Mouse (Mus musculus): Measurements from ENCODE around the gene Tex22. TPM values are rescaled to one million over a fixed set of nuclear protein-coding genes. Genes with fewer than 3 reads are reported as not detected.
A peak's percentile ranks its signal among the peaks of the same experiment; 100 is the strongest.

Tex22 gene
- polyA plus RNA-seq, 1 experiment from 2014 or later, result not detected

DNA sequence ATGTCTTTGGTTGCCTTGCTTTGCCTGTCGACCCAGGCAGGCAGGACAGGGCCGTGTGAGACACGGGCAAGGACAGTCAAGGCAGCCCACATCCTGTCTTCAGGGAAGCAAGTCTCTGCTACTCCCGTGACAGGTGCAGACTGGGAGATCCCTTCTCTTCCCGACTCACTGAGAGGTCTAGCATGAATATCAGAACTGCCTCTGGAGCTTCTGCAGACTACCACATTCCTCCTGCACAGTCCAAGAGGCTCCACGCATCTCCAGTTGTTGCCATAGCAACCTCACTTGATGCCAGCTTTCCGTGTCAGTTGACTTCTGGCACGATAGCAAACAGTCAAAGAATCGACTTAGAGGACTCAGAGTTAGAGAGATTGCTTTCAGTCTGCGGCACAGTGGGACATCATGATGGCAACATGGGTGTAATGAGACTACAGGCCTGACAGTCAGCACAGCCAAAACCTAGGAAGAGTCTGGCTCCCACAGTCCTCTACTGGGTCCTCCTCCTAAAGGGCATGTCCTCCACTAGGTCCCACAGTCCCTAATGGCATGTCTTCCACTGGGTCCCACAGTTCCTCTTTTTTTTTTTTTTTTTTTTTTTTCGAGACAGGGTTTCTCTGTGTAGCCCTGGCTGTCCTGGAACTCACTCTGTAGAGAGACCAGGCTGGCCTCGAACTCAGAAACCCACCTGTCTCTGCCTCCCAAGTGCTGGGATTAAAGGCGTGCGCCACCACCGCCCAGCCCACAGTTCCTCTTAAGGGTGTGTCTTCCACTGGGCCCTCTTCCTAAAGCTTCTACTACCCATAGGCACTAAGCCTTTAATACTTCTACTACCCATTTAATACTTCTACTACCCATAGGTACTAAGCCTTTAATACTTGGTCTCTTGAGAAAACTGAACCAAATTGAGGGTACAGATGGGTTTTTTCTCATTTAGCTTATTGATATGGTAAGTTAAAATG lies 32.5 kb upstream of the Tex22 start:
- H3K36me3 ChIP-seq (replicated peaks), result peaks cover 27% of the 10 kb centered on the region
- H3K9me3 ChIP-seq, result no peaks in the 10 kb centered on the region
- no peak for DNase-seq (ENCODE audit: low spot score)
- H3K27me3 ChIP-seq (replicated peaks; ENCODE audit: low read depth, poor library complexity, severe bottlenecking), result no peaks in the 10 kb centered on the region
- WGBS, result 83% methylated on average over 15 of the region's 15 CpGs
- H3K4me3 ChIP-seq, result no peak overlapping the region
- peaks cover 5% of the 10 kb centered on the region; the same call in 1 of the 2 replicates for H3K4me1 ChIP-seq
- H3K27ac ChIP-seq (replicated peaks), result no peak overlapping the region

- no peak overlapping the region for H3K27ac ChIP-seq (replicated peaks)
- no peaks in the 10 kb centered on the region for H3K27me3 ChIP-seq (replicated peaks; ENCODE audit: low read depth, poor library complexity, severe bottlenecking)
- H3K36me3 ChIP-seq (replicated peaks), result peaks cover 34% of the 10 kb centered on the region
- H3K4me3 ChIP-seq, result no peak overlapping the region
- 80% methylated on average over 2 of the region's 2 CpGs for WGBS
- no peaks in the 10 kb centered on the region for H3K9me3 ChIP-seq
- DNase-seq (ENCODE audit: low spot score), result no peak
- peaks cover 5% of the 10 kb centered on the region; the same call in 1 of the 2 replicates for H3K4me1 ChIP-seq
Measured at GRCm38 (mm10) chr12:113042543-113042942, 31.8 kb upstream of the Tex22 start.

DNA sequence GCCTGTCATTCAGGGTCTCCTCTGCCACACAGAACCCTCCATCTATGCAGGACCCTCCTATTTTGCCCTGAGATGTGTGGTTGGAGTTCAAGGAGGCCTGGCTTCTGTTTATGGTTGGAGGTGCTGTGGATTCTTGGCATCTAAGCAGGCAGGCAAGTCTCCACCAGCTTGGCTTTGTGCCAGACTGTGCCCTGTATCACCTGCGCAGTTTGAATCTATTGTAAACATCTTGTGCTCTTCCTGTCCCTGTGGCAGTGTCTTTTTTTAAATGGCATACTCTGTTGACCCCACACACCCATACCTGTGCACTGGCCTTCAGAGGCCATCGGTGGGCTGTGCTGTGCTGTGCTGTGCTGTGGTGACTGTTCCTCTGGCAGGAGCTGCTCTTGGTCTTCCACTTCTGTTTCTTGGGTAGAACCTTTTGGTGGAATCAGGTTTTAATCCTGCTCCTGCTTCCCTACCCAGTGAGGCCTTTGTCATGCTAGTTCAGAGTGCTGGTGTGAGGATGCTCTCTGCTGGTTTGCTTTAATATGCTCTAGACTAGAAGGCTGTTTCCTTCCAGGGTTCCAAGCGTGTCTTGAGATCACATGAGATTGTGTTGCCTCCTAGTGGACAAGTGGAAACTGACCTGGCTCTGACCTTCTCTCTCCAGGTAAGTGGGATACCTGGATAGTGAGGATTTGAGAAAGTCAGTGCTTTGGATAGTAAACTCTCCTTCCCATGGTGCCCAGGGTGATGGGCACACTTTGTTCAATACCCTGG lies 29.2 kb upstream of the Tex22 start:
- peaks cover 5% of the 10 kb centered on the region; the same call in 1 of the 2 replicates for H3K4me1 ChIP-seq
- H3K4me3 ChIP-seq, result no peak overlapping the region
- no peak overlapping the region for H3K27ac ChIP-seq (replicated peaks)
- no peak for DNase-seq (ENCODE audit: low spot score)
- H3K36me3 ChIP-seq (replicated peaks), result peaks cover 57% of the 10 kb centered on the region
- no peaks in the 10 kb centered on the region for H3K9me3 ChIP-seq
- H3K27me3 ChIP-seq (replicated peaks; ENCODE audit: low read depth, poor library complexity, severe bottlenecking), result no peaks in the 10 kb centered on the region
- 83% methylated on average over 3 of the region's 3 CpGs for WGBS

DNA sequence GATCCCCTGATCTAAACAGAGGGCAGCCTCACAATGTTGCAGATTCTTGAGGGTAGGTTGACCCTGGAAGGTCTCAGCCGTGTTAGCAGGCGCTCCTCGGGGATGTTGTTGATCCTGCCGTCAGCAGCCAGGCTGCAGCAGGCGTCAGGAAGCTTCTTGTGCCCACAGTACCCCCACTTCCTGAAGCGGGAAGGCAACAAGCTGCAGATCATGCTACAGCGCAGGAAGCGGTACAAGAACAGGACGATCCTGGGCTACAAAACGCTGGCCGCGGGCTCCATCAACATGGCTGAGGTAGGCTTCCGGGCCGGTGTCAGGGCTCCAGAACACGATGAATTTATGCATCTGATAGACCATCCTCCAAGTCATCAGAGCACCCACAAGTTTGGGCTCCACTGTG lies 27.4 kb upstream of the Tex22 start:
- WGBS, result 89% methylated on average over 15 of the region's 15 CpGs
- peaks cover 15% of the 10 kb centered on the region for H3K4me1 ChIP-seq
- no peak overlapping the region for H3K27ac ChIP-seq (replicated peaks)
- no peaks in the 10 kb centered on the region for H3K9me3 ChIP-seq
- H3K27me3 ChIP-seq (replicated peaks; ENCODE audit: low read depth, poor library complexity, severe bottlenecking), result no peaks in the 10 kb centered on the region
- H3K36me3 ChIP-seq (replicated peaks), result peaks cover 75% of the 10 kb centered on the region
- no peak overlapping the region for H3K4me3 ChIP-seq
- DNase-seq (ENCODE audit: low spot score), result no peak

DNA sequence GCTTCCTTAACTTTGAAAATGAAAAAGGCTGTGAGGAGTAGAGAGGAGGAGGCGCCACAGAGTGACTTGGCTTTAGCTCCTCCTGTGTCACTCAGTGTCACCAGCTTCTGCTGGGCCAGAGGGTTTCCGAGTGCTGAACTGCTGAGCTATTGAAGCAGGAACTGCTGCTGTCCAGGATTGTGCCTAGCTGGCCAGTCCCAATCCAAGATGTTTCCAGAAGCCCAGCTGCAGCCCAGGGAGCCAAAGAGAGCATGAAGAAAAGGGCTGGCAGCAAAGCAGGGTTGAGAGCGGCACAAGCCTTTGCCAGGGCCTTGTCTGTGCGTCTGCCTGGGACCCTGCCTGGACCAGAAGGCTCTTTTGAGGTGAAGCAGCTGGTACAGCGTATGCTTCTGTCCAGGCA lies 26.2 kb upstream of the Tex22 start:
- H3K9me3 ChIP-seq, result no peaks in the 10 kb centered on the region
- H3K27ac ChIP-seq (replicated peaks), result no peak overlapping the region
- peaks cover 87% of the 10 kb centered on the region for H3K36me3 ChIP-seq (replicated peaks)
- H3K4me3 ChIP-seq, result no peak overlapping the region
- 95% methylated on average over 5 of the region's 5 CpGs for WGBS
- peaks cover 19% of the 10 kb centered on the region for H3K4me1 ChIP-seq
- no peak for DNase-seq (ENCODE audit: low spot score)
- H3K27me3 ChIP-seq (replicated peaks; ENCODE audit: low read depth, poor library complexity, severe bottlenecking), result no peaks in the 10 kb centered on the region

DNA sequence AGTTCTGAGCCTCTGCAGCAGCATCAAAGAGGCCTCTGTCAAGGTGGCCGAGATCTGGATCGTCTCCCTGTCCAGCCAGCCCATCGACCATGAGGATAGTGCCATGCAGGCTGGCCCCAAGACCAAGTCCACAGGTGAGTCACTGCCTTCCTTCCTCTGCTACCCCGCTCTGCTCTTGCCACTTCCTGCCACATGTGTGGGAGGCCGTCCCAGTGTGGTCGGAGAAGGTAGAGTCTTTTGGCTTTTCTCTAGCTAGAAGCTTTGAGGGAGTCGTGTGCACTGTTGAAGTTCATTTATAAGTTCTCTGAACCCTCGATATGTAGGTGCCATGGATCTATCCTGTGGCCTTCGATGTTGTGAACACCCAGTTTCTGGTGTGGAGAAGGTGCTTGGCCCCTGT lies 24.5 kb upstream of the Tex22 start:
- Histone ChIP-seq H3K36me3 (replicated peaks) (peaks cover 94% of the 10 kb centered on the region), H3K27ac (replicated peaks) (no peak overlapping the region), H3K4me1 (peaks cover 19% of the 10 kb centered on the region), H3K27me3 (replicated peaks; ENCODE audit: low read depth, poor library complexity, severe bottlenecking) (no peaks in the 10 kb centered on the region), H3K9me3 (no peaks in the 10 kb centered on the region), H3K4me3 (no peak overlapping the region)
- WGBS, result 93% methylated on average over 9 of the region's 9 CpGs
- no peak for DNase-seq (ENCODE audit: low spot score)

- H3K4me3 ChIP-seq, result no peak overlapping the region
- peak; percentile 15 for DNase-seq (ENCODE audit: low spot score)
- H3K27me3 ChIP-seq (replicated peaks; ENCODE audit: low read depth, poor library complexity, severe bottlenecking), result no peaks in the 10 kb centered on the region
- WGBS, result 82% methylated on average over 12 of the region's 12 CpGs
- H3K27ac ChIP-seq (replicated peaks), result no peak overlapping the region
- no peaks in the 10 kb centered on the region for H3K9me3 ChIP-seq
- H3K36me3 ChIP-seq (replicated peaks), result peaks cover 94% of the 10 kb centered on the region
- H3K4me1 ChIP-seq, result peaks cover 19% of the 10 kb centered on the region
Measured at GRCm38 (mm10) chr12:113050671-113051070, 23.6 kb upstream of the Tex22 start.

DNA sequence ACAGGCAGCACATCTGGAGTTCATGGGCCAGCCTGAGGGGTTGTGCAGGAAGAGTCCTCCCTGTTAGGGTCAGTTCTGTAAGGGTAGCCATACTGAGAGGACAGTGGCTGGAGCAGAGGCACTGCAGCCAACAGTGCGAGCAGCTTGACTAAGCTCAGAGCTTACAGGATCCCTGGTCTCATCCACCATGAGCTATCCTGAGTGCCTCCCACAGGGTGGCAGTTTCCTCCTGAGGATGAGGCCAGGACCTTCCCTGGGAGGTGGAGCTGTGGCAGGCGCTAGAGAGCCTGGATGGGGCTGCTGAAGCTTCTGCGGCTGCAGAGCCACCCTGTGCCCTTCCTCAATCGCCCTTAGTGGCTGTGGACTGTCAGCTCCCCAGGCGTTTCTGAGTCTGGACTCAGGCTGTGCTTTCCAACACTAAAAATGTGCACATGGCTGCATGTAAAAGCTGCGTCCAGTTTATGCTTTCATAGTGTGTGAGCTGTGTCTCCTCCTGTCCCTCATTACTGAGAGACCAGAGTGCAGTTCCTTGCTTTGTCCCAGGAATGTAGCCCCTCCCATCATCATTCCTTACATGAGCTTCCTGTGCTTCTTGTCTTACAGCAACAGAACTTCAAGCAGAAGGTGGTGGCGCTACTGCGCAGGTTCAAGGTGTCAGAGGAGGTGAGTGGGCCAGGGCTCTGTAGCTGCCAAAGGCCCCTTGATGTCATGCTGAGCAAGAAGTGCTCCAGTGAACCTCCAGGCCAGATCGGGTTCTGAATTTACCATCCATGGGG lies 22.5 kb upstream of the Tex22 start:
- Histone ChIP-seq H3K9me3 (no peaks in the 10 kb centered on the region), H3K4me1 (peaks cover 19% of the 10 kb centered on the region), H3K27ac (replicated peaks) (peak overlapping the region; percentile 82), H3K4me3 (no peak overlapping the region; the same call in 1 of the 2 replicates), H3K27me3 (replicated peaks; ENCODE audit: low read depth, poor library complexity, severe bottlenecking) (no peaks in the 10 kb centered on the region), H3K36me3 (replicated peaks) (peaks cover 93% of the 10 kb centered on the region)
- 40% methylated on average over 9 of the region's 9 CpGs for WGBS
- DNase-seq (ENCODE audit: low spot score), result peak; percentile 54

GRCm38 (mm10) chr12:113056089-113056488 lies 18.2 kb upstream of the Tex22 start:
- Histone ChIP-seq H3K27ac (replicated peaks) (no peak overlapping the region), H3K4me1 (peaks cover 12% of the 10 kb centered on the region), H3K36me3 (replicated peaks) (peaks cover 96% of the 10 kb centered on the region), H3K27me3 (replicated peaks; ENCODE audit: low read depth, poor library complexity, severe bottlenecking) (no peaks in the 10 kb centered on the region), H3K4me3 (no peak overlapping the region), H3K9me3 (no peaks in the 10 kb centered on the region)
- no peak for DNase-seq (ENCODE audit: low spot score)
- WGBS, result 88% methylated on average over 8 of the region's 8 CpGs

- peaks cover 94% of the 10 kb centered on the region for H3K36me3 ChIP-seq (replicated peaks)
Measured at GRCm38 (mm10) chr12:113060178-113060577, 14.1 kb upstream of the Tex22 start.

DNA sequence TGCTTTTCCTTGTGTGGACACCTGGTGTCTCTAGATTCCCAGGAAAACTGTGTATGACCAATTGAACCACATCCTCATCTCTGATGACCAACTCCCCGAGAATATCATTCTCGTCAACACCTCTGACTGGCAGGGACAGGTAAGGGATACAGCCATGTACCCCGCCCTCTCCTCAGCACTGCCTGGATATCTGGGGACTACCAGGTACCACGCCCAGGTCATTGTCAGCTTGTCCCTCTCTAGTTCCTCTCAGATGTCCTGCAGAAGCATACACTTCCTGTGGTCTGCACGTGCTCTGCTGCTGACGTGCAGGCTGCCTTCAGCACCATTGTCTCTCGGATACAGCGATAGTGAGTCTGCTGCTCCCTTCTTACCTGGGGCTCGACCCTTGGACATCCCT lies 12.7 kb upstream of the Tex22 start:
- Histone ChIP-seq H3K36me3 (replicated peaks) (peaks cover 97% of the 10 kb centered on the region), H3K4me3 (no peak overlapping the region), H3K27ac (replicated peaks) (no peak overlapping the region), H3K9me3 (no peaks in the 10 kb centered on the region), H3K4me1 (no peaks in the 10 kb centered on the region), H3K27me3 (replicated peaks; ENCODE audit: low read depth, poor library complexity, severe bottlenecking) (no peaks in the 10 kb centered on the region)
- 90% methylated on average over 9 of the region's 9 CpGs for WGBS
- no peak for DNase-seq (ENCODE audit: low spot score)

More at GRCm38 (mm10) chr12:113060178-113060577, 14.1 kb upstream of the Tex22 start:
- WGBS, result 89% methylated on average over 5 of the region's 5 CpGs
- Histone ChIP-seq H3K27ac (replicated peaks) (no peak overlapping the region), H3K4me1 (no peaks in the 10 kb centered on the region), H3K9me3 (no peaks in the 10 kb centered on the region), H3K4me3 (no peak overlapping the region), H3K27me3 (replicated peaks; ENCODE audit: low read depth, poor library complexity, severe bottlenecking) (no peaks in the 10 kb centered on the region)
- DNase-seq (ENCODE audit: low spot score), result no peak

- DNase-seq (ENCODE audit: low spot score), result no peak
- Histone ChIP-seq H3K27ac (replicated peaks) (no peak overlapping the region), H3K4me1 (no peaks in the 10 kb centered on the region), H3K27me3 (replicated peaks; ENCODE audit: low read depth, poor library complexity, severe bottlenecking) (no peaks in the 10 kb centered on the region), H3K9me3 (no peaks in the 10 kb centered on the region), H3K36me3 (replicated peaks) (peaks cover 97% of the 10 kb centered on the region), H3K4me3 (no peak overlapping the region)
- WGBS, result 86% methylated on average over 10 of the region's 10 CpGs
Measured at GRCm38 (mm10) chr12:113062201-113062600, 12.1 kb upstream of the Tex22 start.

Data from embryonic facial prominence, embryonic 10.5 days (tissue).